18 mouse cellular contexts compared by ENCODE assay signal in genomic region chr12:70812822-70813465, GRCm38 (mm10). TPM values are rescaled to one million over a fixed set of nuclear protein-coding genes. Genes with fewer than 3 reads are reported as not detected.
A peak's percentile ranks its signal among the peaks of the same experiment; 100 is the strongest.
DNase-seq lines count a peak whose midpoint lies in the region; ATAC-seq and TF ChIP-seq lines count a peak whose summit lies in the region.
"Had no signal": no experiment of that assay in that cellular context is flagged by ENCODE, and none has a peak within 500 bp of the region (broad histone marks: within the 10 kb centered on the region; RNA-seq: fewer than 3 reads in every experiment).

No protein-coding gene starts in this region.

- H3K4me1 ChIP-seq in heart, embryonic 13.5 days: peaks cover 35% of the 10 kb centered on the region
- H3K4me1 ChIP-seq in ES-E14 (ENCODE audit: control insufficient read depth in 2 of 2, insufficient read depth in 2 of 2, low read length in 2 of 2, poor library complexity in 1 of 2): peaks cover 0 to 6% of the 10 kb centered on the region in 2 experiments; a peak in 1 of 4 replicates
- no peaks in the 10 kb centered on the region; the same call in 1 of the 2 replicates for H3K4me1 ChIP-seq in lung, postnatal 0 days (ENCODE audit: insufficient read depth, low read depth, low read length)
- no peaks in the 10 kb centered on the region for H3K4me1 ChIP-seq in kidney, embryonic 16.5 days (ENCODE audit: insufficient read depth, low read length)
- H3K4me1 ChIP-seq: neural tube, embryonic 12.5 days had no signal

- H3K36me3 ChIP-seq in heart, embryonic 13.5 days: no peaks in the 10 kb centered on the region
- no peaks in the 10 kb centered on the region for H3K36me3 ChIP-seq in ES-E14 (ENCODE audit: control insufficient read depth, insufficient read depth, low read length, poor library complexity, severe bottlenecking)
- no peaks in the 10 kb centered on the region for H3K36me3 ChIP-seq in lung, postnatal 0 days (ENCODE audit: insufficient read depth, low read length)
- H3K36me3 ChIP-seq in kidney, embryonic 16.5 days (ENCODE audit: insufficient read depth, low read length): no peaks in the 10 kb centered on the region
- H3K36me3 ChIP-seq: embryonic facial prominence, embryonic 15.5 days; forebrain, embryonic 12.5 days; limb, embryonic 13.5 days; neural tube, embryonic 12.5 days had no signal

- H3K9me3 ChIP-seq in heart, embryonic 13.5 days: no peaks in the 10 kb centered on the region
- no peaks in the 10 kb centered on the region for H3K9me3 ChIP-seq in ES-E14 (ENCODE audit: control insufficient read depth, insufficient read depth, low read depth, low read length)
- H3K9me3 ChIP-seq in lung, postnatal 0 days (ENCODE audit: low read length): no peaks in the 10 kb centered on the region
- H3K9me3 ChIP-seq in kidney, embryonic 16.5 days (ENCODE audit: low read length): no peaks in the 10 kb centered on the region
- H3K9me3 ChIP-seq: embryonic facial prominence, embryonic 15.5 days; forebrain, embryonic 12.5 days; limb, embryonic 13.5 days; neural tube, embryonic 12.5 days had no signal

- 18% methylated on average over 3 of the region's 3 CpGs for WGBS in heart, embryonic 13.5 days
- 7% methylated on average over 3 of the region's 3 CpGs for WGBS in lung, postnatal 0 days
- 22% methylated on average over 3 of the region's 3 CpGs for WGBS in kidney, embryonic 16.5 days

- H3K9ac ChIP-seq in heart, embryonic 13.5 days: peak overlapping the region; percentile 20; the same call in 1 of the 2 replicates
- H3K9ac ChIP-seq in ES-E14 (ENCODE audit: insufficient read depth, low read depth, low read length, poor library complexity, severe bottlenecking): no peak overlapping the region
- no peak overlapping the region for H3K9ac ChIP-seq in lung, postnatal 0 days (replicated peaks; ENCODE audit: low read depth)
- no peak overlapping the region for H3K9ac ChIP-seq in kidney, embryonic 16.5 days (replicated peaks; ENCODE audit: low read length)
- H3K9ac ChIP-seq: embryonic facial prominence, embryonic 15.5 days; forebrain, embryonic 12.5 days; hindbrain, embryonic 14.5 days; limb, embryonic 13.5 days; neural tube, embryonic 12.5 days had no signal

- no peak for DNase-seq in heart, postnatal 14 days
- DNase-seq in ES-E14 (ENCODE audit: low read depth, low spot score): peak; percentile 51
- peak; percentile 94 for DNase-seq in gonadal fat pad, adult 2 months (ENCODE audit: low read depth)
- DNase-seq in lung, postnatal 0 days (ENCODE audit: low spot score): peak; percentile 67
- DNase-seq in kidney, postnatal 4 days: no peak
- DNase-seq in urinary bladder, adult 18-20 months (ENCODE audit: low spot score in 2 of 2): no peak
- DNase-seq: adrenal gland, adult 8-10 months; embryo, embryonic 11 days; kidney, adult 18-20 months; right cerebral cortex, postnatal 14 days; thymus, postnatal 14 days had no signal

- H3K27me3 ChIP-seq in heart, embryonic 13.5 days (replicated peaks): no peaks in the 10 kb centered on the region
- H3K27me3 ChIP-seq in lung, postnatal 0 days (replicated peaks; ENCODE audit: insufficient read depth, low read length): no peaks in the 10 kb centered on the region
- H3K27me3 ChIP-seq in kidney, embryonic 16.5 days (ENCODE audit: insufficient read depth, low read length): no peaks in the 10 kb centered on the region
- H3K27me3 ChIP-seq: embryonic facial prominence, embryonic 15.5 days; forebrain, embryonic 12.5 days; limb, embryonic 13.5 days; neural tube, embryonic 12.5 days had no signal

- peak; percentile 60; the same call in 1 of the 2 replicates for TF ChIP-seq EP300 in lung, postnatal 0 days (IDR thresholded peaks at IDR 0.05)

- no peak for TF ChIP-seq CTCF in lung, postnatal 0 days (IDR thresholded peaks at IDR 0.05)

- H3K4me3 ChIP-seq in heart, embryonic 13.5 days: no peak overlapping the region
- H3K4me3 ChIP-seq in ES-E14 (ENCODE audit: insufficient read depth in 1 of 2, low read depth in 1 of 2, low read length in 2 of 2, poor library complexity in 1 of 2, severe bottlenecking in 1 of 2): no peak overlapping the region
- H3K4me3 ChIP-seq in lung, postnatal 0 days (ENCODE audit: low read depth, low read length): no peak overlapping the region
- no peak overlapping the region for H3K4me3 ChIP-seq in kidney, embryonic 16.5 days (ENCODE audit: low read length)
- H3K4me3 ChIP-seq: embryonic facial prominence, embryonic 15.5 days; forebrain, embryonic 12.5 days; limb, embryonic 13.5 days; neural tube, embryonic 12.5 days had no signal

- peak overlapping the region; percentile 25; the same call in 1 of the 2 replicates for H3K4me2 ChIP-seq in heart, embryonic 13.5 days
- no peak overlapping the region for H3K4me2 ChIP-seq in lung, postnatal 0 days (replicated peaks; ENCODE audit: low read depth, low read length)
- H3K4me2 ChIP-seq in kidney, embryonic 16.5 days (replicated peaks; ENCODE audit: low read depth, low read length): no peak overlapping the region
- H3K4me2 ChIP-seq: embryonic facial prominence, embryonic 15.5 days; forebrain, embryonic 12.5 days; hindbrain, embryonic 14.5 days; limb, embryonic 13.5 days; neural tube, embryonic 12.5 days had no signal

- in situ Hi-C loops in ES-E14 (cut with MboI; ENCODE audit: low sequenced_read_pairs in 2 of 2, unreplicated experiment in 2 of 2): no loop called here

- no peak for ATAC-seq in heart, embryonic 13.5 days (ENCODE audit: extremely low read depth, insufficient number of reproducible peaks, low FRiP score, low TSS enrichment)
- peak; percentile 76 for ATAC-seq in lung, postnatal 0 days
- no peak for ATAC-seq in kidney, embryonic 16.5 days (ENCODE audit: low FRiP score, low TSS enrichment)

- intact Hi-C loops in heart, postnatal 14 days (cut with DNase I): loop anchor here (5.0 kb wide), 1 partner anchor 166 kb away; no protein-coding TSS in a partner anchor

- H3K27ac ChIP-seq in heart, embryonic 13.5 days (replicated peaks): peak overlapping the region; percentile 88
- 0 out of 2 replicates have a peak overlapping the region, but pooled peaks have one; percentile 22 for H3K27ac ChIP-seq in ES-E14 (ENCODE audit: insufficient read depth, low read depth, low read length, poor library complexity, severe bottlenecking)
- H3K27ac ChIP-seq in lung, postnatal 0 days (ENCODE audit: low read length): peak overlapping the region; percentile 68
- no peak overlapping the region for H3K27ac ChIP-seq in kidney, embryonic 16.5 days (ENCODE audit: low read length)
- H3K27ac ChIP-seq: embryonic facial prominence, embryonic 15.5 days; forebrain, embryonic 12.5 days; hindbrain, embryonic 14.5 days; limb, embryonic 13.5 days; neural tube, embryonic 12.5 days had no signal

TF ChIP-seq in ES-E14, 5 proteins besides CTCF, POLR2A, EP300 and RAD21:
- TF ChIP-seq ZC3H11A (IDR thresholded peaks at IDR 0.05; ENCODE audit: borderline replicate concordance, low read depth, low read length) (no peak), ZNF384 (IDR thresholded peaks at IDR 0.05; ENCODE audit: low read depth, low read length) (no peak)
TF ChIP-seq in ES-E14: peak in this region for 0.

RNA-seq across cellular contexts. Expression of gene Frmd6, which starts 12.4 kb away (rescaled TPM):
- 21.7 and 21.8 TPM in 2 replicates for polyA plus RNA-seq in heart, embryonic 13.5 days (2015; fragmentation: Nextera tagmentation; extraction: Ambion mirVana)
- total RNA-seq in heart, postnatal 14 days (2021): 10 to 100 TPM; 38.3 to 41.1 TPM
- total RNA-seq in ES-E14 (2012; rRNA removed): 12.8 and 22.5 TPM in 2 replicates
- polyA plus RNA-seq in gonadal fat pad, adult 2 months (2012; rRNA removed): 15.2 and 17.5 TPM in 2 replicates
- 25.5 and 27.9 TPM in 2 replicates for polyA plus RNA-seq in lung, postnatal 0 days (2015; fragmentation: Nextera tagmentation; extraction: Ambion mirVana)
- 21.8 and 22.7 TPM in 2 replicates for polyA plus RNA-seq in kidney, embryonic 16.5 days (2015; fragmentation: Nextera tagmentation; extraction: Ambion mirVana)

Comparison
In these comparisons a context has a peak if more than half of its experiments do, and no peak if none do; other contexts are left out.
1. DNase-seq: peak in ES-E14 (single experiment), gonadal fat pad, adult 2 months (single experiment) and lung, postnatal 0 days (single experiment); none in heart, postnatal 14 days (0 of 2), kidney, postnatal 4 days (0 of 2) and urinary bladder, adult 18-20 months (0 of 2).